Mouse (Mus musculus) urinary bladder, adult 18-20 months (tissue): ENCODE data around the gene Pld2.
A peak's percentile ranks its signal among the peaks of the same experiment; 100 is the strongest.
"Not testable (repeated sequence)": the region's sequence is repeated elsewhere in the genome, so short reads cannot be mapped to it uniquely, and the experiment has no call there.

ENCODE experiments used
- DNase-seq, 2 experiments: peaks; one replicate each; pipeline ENCODE4 v3.0.0; 2022; ENCODE audit warnings: low spot score in 2 of 2, mixed read lengths in 2 of 2

Gene Pld2

DNA sequence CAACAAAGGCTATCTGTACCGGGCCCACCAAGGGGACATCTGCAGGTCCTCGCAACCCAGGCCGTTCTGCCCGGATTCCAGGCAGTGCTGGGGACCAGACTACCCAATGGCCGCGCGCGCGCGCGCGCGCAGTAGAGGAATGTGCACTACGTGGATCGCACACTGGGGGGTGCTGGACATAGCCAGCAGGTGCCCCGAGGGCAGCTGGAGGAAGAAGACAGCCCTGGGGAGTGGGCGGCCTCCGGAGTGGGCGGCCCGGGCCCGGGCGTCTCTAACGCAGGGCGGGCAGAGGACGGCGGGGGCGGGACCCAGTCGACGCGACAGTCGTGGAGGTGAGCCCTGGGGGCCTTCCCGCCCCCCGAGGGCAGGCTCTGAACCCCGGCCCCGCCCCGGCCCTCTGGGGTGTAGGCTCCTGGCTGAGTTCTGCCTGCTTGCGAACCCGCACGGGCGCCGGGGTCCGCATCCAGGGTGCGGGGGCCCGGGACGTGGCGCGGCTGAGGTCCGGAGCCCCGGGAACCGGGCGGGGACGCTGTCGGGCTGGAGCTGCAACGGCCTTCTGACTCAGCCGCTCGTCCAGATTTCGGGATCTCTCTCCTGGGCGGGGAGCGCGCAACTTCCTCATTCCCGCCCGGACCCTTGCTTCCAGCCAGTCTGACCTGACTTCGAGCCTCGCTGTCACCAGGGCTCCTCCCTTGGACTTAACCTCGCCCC is at the start of gene Pld2:
Gene Pld2, plus strand, starts transcription at position 188 of the 711 bp plus-strand sequence.
- DNase-seq, result peak; percentile 84 to 88

DNA sequence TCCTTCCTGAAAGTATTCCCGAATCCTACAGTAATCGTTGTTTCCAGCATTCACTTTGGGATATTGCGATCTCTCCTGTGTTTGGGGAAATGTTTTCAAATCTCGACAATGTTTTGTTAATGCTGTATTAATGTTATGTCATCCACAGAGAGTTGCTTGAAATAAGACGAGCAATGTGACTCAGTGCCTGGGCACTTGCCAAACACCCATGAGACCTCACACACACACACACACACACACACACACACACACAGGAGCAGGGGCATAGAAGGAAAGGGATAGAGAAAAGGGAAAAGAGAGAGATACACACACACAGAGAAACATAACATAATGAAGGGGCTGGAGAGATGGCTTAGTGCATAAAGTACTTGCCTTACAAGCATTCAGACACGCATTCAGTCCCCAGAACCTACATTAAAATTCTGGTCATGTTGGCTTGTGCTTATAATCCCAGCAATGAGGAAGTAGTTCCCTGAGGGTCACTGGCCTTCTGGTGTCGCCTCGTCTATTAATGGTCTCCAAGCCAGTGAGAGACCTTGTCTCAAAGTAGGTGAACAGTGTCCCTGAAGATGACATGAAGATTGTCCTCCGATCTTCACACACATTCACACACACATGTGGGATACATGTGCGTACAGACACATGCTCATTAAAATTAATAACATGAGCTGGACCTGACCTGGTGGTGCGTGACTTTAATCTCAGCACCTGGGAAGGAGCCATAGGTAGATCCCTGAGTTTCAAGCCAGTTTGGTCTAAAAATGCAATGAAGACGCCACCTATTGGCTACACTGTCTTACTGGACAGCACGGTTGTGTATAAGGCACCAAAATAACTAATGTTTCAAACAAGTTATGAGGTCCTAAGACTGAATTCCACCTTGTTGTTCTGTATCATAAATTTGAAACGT is 40.0 kb upstream of the Pld2 start:
- no peak for DNase-seq

DNA sequence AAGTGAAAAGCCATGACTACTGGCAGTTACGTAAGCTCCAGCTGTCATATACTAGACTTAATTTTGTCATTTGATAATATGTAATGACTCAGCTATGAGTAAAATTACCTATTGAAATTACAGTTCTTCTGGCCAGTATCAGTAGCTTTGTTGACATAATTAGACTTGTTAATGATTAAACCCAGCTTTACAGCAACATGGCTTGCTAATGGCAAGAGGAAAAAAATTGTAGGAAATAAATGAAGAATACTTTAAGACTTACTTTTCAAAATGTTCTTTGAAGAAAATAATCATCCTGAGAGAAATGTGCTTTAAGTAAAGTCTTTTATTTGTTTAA is 39.4 kb upstream of the Pld2 start:
- DNase-seq, result no peak

DNA sequence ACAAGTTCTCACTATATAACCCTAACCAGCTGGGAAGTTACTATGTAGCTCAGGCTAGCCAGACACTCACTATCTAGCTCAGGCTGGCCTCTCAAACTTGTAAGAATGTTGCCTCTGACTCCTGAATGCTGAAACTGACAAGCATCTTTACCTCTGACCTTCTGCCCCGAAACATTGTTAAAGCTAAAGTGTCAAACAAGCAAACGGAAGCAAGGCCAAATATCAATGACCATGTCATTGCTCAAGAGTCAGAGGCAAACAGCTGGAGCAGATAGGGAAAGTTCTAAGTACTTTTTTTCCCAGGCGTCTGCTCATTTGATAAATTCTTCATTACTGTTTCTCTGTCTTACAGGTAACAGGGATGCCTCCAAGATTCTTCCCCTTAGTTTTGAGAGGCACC is 37.8 kb upstream of the Pld2 start:
- DNase-seq, result no peak

DNA sequence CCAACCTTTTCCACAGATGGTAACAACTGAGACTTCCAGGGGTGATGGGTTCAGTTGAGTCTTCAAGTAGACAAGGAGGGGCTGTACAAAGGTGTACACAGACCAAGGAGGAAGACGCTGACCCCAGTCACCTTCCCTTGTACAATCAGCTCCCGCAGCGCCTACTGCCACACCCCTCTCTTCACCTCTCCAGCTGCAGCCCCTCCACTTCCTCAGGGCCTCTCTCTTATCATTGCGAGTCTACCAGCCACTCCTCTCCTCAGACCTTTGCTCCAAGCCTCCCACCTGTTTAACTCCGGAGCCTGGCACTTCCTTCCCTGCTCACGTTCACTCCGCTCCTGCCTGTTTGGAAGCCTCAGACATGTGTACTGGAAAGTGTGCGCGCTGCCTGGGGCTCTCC is 34.9 kb upstream of the Pld2 start, which contains the start of gene Tm4sf5:
Gene Tm4sf5, plus strand, starts transcription at position 275 of the 400 bp plus-strand sequence.
- DNase-seq, result no peak

DNA sequence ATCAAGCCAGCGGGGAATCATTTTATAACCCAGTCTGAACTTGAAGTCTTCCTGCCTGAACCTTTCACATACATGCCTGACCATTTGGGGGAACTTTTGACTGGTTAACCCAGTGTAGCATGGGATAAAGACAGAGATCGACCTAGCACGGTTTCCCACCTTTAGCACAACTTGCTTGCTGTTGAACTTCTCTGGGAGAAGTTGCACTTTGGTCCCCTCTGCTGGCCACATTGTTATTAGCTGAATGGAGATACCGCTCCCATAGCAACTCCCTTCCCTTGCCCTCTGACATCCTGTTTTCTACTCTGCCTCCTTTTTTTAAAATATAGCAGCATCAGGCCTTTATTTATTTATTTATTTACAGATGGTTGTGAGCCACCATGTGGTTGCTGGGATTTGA is 33.5 kb upstream of the Pld2 start:
- peak; percentile 55 to 66 for DNase-seq

DNA sequence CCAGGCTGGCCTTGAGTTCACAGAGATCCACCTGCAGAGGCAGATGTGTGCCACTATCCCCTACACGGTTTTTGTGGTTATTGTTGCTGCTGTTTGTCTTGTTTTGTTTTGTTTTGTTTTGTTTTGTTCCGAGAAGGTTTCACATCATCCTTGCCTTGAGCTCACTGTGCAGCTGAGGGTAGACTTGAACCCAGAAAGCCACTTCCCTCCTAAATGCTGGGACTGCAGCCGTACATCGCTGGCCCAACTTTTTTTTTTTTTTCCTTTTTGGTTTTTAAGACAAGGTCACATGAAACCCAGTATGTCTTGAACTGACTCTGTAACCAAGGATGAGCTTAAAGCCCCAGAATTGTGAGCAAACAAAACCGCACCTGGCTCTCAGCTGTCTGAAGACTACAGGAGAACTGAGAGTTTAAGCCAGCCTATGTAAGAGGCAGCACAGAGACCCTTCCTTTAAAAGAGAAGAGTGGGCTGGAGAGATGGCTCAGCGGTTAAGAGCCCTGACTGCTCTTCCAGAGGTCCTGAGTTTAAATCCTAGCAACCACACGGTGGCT is 32.8 kb upstream of the Pld2 start:
- DNase-seq, result no peak

DNA sequence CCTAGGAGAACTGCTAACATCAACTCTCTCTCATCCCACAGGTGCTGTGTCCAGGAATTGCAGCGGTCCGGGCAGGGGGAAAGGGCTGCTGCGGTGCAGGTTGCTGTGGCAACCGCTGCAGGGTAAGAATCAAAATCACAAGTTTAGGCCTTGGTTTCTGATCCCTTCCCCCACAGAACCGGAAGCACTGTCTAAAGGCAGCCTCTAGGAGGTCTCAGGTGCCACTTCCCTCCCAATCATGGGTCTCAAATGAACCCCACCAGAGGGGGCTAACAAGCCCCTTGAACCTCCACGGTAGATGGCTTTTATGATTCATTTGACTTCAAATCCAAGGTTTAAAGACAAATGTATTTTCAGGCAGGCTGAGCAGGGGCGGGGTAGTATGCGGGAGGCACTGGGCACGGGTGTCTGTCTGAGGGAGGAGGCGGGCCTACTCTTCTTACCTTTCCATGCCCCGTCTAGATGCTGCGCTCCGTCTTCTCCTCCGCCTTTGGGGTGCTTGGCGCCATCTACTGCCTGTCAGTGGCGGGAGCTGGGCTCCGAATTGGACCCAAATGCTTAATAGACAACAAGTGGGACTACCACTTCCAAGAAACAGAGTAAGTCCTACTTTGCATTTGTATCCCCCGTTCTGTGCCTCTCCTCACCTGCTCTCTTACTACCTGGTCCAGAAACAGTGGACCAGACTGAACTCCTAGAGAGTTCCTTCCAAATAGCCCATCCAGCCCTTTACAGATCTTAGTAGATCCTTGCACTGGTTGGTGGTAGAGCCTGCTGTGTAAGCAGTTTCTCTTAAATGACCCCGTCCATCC is 29.9 kb upstream of the Pld2 start:
- peak in 1 of 2 experiments; percentile 15 for DNase-seq

DNA sequence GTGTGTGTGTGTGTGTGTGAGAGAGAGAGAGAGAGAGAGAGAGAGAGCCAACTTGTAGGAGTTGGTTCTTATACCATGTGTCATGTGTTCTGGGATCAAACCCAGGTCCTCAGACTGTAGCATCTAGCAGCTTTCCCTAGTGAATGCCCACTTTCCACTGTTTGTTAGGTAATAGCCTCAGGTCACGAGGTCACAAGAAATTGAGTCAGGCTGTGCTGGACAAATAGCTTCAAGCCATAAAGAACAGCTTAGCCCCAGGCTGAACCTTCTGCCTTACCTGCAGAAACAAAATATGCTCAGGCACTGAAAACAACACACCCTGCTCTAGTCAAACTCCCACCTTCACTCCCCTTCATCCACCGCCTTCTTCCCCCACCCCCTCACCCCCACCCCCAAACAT is 28.6 kb upstream of the Pld2 start:
- DNase-seq, result no peak

DNA sequence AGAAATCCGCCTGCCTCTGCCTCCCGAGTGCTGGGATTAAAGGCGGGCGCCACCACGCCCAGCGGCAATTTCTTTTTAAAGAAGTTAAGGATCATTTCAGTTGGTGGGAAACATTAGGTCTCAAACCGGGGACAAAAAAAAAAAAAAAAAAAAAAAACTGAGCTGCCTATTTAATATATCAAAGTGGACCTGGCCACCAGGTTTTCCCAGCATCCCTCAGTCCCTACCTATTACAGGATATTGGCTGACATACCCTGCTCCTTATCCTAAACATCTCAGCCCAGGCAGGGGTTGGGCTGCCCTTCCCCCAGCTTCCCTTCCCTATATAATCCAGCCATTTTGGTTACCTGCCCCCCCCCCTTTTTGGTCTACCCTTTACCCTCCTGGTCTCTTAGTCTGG is 28.0 kb upstream of the Pld2 start:
- no peak for DNase-seq

DNA sequence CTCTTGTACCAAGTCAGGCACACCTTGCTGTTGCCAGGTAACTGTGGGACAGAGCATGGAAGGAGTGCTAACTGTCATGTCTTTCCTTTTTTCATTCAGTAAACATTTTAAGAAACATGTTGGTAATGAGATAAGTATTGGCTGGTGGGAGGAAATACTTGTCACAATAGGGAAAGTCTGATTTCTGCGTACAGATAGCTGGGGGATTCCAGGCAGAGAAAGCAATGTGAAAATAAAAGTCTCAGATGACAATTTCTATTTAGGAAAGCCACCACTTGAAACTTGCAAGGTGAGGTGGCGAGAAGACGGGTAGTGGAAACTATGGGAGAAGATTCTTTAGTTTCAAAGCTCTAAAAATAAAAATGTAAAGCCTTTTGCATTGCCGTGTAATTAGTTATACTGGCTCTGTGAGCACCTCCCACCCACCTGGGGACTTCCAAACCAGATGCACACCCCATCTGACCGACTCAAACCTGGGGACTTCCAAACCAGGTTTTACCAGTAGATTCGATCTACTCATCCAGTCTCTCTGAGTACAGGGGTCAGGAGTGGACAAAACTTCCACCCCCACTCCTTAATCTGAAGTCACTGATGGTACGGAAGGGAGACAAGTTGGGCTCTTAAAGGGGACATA is 27.0 kb upstream of the Pld2 start:
- DNase-seq, result no peak

DNA sequence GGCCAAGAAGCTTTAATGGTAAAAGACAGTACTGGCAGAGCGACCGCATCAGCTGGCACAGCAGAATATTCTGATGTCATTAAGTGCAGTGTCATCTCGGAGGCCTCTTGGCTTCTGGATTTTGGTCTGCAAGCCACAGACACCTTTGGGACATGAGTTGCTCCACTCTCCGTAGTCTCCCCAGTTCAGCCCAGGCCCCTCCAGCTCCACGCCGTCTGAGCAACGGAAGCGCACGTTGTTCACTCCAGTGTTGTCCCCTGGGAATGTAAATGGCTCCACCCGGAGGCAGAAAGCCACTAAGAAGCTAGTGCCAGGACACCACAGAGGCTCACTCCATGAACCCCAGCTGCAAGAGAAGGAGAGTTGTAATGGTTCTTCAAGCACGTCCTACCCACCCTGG is 26.3 kb upstream of the Pld2 start:
- no peak for DNase-seq

DNA sequence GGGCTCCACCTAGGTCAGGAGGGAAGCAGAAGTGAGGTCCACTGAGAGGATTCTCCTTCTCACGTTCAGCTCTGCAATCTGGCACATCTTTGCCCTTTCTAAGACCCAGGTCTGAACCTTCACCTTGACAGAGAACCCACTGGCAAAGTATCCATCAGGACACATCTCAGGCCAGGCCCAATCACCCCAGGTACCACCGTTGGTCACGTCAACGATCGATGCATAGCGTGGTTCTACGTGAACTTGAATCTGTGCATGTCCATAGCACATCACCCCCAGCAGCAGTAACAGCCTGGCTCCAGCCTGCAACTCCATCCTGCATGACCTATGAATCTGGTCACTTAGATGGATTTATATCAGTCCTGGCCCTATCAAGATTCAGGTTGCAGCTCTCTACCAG is 25.6 kb upstream of the Pld2 start, which contains the start of gene Vmo1:
Gene Vmo1, minus strand, starts transcription at position 329 of the 400 bp plus-strand sequence.
- DNase-seq, result no peak

DNA sequence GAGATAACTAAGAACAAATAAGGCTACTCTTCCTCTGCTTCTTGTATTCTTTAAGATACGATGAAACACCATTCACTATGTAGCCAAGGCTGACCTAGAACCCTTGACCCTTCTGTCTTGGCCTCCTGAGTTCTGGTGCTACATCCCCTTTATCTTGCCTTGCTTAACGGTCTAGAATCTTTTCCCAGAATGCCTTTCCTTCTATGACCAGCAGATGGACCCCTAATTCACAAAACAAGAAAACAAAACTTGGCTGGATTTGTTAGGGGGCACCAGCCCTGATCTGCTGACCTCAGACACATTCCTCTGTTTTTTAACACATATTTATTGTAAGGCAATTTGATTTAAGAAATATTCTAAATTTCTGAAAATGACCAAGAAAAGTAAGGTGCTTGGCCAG is 23.5 kb upstream of the Pld2 start:
- no peak for DNase-seq

DNA sequence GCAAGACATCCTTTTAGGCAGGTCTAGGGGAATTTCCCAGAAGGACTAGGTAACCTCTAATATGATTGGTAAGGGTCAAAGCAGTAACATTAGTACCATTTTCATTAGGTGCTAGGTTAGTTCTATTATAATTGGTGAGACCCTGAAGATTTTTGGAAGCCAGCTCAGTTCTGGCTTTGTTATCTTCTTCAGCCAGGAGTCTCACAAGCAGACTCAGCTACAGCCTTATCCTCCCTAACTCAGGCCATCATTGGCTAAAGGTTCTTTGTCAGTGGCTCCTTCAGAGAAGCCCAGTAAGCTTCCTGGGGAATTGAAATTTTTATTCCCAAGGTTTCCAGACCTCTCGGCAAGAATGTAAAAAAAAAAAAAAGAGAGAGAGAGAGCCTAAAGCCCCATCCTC is 21.4 kb upstream of the Pld2 start:
- no peak for DNase-seq

DNA sequence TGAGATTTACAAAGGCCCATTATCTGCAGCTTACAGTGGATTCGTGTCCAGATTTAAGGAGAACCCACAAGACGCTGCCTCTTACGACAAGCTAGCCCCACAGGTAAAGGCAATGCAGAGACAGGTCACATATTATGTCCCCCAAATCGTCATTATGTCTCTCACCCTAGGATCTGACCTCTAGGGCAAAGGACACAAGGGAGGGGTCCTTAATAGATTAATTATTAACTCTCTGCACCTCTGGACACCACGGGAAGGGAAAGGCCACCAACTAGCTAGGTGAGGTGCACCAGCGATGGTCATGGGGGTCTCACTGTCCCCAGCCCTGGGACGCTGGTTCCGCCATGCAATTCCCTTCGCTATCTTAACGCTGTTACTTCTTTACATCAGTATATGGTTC is 20.9 kb upstream of the Pld2 start, which contains the start of gene Gltpd2:
Gene Gltpd2, plus strand, starts transcription at position 274 of the 400 bp plus-strand sequence.
- DNase-seq, result no peak

DNA sequence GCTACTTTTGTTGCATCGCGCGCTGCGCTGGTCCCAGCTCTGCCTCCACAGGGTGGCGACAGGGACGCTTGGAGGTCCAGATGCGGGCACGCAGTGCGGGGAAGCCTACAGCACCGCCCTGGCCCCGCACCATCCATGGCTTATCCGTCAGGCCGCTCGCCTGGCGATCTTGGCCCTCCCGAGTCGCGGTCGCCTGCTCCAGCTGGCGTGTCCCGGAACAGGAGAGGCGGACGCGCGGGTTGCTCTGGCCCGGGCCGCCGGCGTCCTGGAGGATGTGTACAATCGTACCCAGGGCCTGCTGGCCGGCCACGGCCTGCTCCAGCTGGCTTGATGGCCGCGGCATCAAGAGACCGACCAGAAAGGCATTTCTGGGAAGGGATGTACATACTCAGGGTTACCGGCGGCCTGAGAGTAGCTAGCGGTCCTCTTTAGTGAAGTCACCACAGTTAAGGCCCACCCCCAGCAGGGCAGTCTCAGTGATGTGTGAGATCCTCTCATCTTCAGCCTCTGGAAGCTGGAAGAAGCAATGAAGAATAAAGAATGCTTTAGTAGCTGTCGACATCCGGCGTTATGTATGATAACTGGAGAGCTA is 19.6 kb upstream of the Pld2 start:
- DNase-seq, result peak in 1 of 2 experiments; percentile 36

DNA sequence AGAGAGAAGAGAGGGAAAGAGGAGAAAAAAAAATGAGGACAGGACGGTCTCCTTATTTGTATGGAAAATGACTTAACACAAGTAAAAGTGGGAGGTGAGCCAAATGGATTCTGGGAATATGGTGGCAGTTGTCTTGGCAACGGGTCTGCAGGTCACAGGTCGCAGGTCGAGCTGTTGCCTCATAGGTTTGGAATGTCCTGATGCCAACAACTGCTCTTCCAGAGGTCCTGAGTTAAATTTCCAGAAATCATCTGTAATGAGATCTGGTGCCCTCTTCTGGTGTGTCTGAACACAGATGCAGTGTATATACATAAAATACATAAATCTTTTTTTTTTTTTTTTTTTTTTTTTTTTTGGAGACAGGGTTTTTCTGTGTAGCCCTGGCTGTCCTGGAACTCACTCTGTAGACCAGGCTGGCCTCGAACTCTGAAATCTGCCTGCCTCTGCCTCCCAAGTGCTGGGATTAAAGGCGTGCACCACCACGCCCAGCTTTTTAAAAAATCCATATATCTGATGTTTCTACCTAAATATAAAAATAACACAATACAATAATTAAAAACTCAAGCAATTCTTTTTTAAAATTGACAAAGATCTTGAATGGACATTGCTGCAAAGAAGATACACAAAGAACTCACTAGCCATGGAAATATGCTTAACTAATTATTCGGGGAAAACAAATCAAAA is 16.4 kb upstream of the Pld2 start:
- not testable (repeated sequence) for DNase-seq

DNA sequence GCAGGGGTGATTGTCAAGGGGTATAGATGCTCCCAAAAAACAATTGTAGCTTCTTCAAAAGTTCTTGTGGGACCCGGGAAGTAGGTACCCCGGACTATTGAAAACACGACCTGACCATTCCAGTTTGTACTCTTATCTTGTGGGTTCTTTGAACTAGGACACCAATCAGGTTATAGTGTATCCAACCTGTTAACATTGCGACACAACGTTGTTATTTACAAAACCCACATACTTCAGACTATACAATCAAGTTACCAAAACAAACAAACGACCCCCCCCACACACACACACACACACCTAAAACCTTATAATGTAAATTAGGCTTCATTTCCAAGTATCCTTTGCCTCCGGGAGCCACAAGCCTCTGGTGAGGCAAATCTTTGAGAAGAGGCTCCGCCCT is 15.1 kb upstream of the Pld2 start:
- no peak for DNase-seq

DNA sequence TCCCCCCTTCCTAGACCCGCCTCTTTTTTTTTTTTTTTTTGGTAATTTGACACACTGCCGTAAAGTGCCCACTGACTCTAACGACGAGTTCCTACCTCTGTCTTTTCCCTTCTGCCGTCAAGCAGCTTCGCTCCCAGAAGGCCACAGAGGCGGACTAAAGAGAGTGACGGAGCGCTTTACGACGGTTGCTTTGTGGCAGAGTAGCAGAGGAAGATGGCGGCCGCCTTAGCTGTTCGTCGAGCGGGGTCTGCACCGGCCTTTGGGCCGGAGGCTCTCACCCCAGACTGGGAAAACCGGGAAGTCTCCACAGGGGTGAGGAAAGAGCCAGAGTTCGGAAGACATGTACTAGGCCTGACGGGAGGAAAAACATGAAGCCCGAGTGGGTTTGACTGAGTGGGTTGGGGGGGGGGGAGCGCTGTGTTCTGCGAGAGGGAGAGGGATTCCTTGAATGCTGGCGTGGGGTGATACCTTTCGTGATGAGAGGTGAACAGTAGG is 14.6 kb upstream of the Pld2 start, which contains the start of gene Psmb6:
Gene Psmb6, plus strand, starts transcription at position 184 of the 495 bp plus-strand sequence.
- peak; percentile 79 to 87 for DNase-seq
